Mouse (Mus musculus): ENCODE measurements around the gene Bhlhe40. TPM values are rescaled to one million over a fixed set of nuclear protein-coding genes. Genes with fewer than 3 reads are reported as not detected.

Gene Bhlhe40
- total RNA-seq (2021): 100 to 1,000 TPM in 1 of 2 experiments, 10 to 100 TPM in 1; 78.2 to 102 TPM

GRCm38 (mm10) chr6:108660206-108660877 lies at the start of gene Bhlhe40:
TSS of gene Bhlhe40 (plus strand) at chr6:108660629.
- peak; percentile 87 to 95 for DNase-seq (ENCODE audit: low spot score in 2 of 2)
- intact Hi-C loops (cut with DNase I): loop anchor here (1.0 to 2.0 kb wide), 6 partner anchors 49 to 206 kb away; no protein-coding TSS in a partner anchor

GRCm38 (mm10) chr6:108611663-108612062 lies 48.8 kb upstream of the Bhlhe40 start:
- DNase-seq (ENCODE audit: low spot score in 2 of 2): no peak
- intact Hi-C loops (cut with DNase I): loop anchor here (5.0 kb wide), 1 partner anchor 36 kb away; no protein-coding TSS in a partner anchor

GRCm38 (mm10) chr6:108618025-108618424 lies 42.4 kb upstream of the Bhlhe40 start:
- no peak for DNase-seq (ENCODE audit: low spot score in 2 of 2)
- intact Hi-C loops (cut with DNase I): no loop called here

GRCm38 (mm10) chr6:108623028-108623565 lies 37.3 kb upstream of the Bhlhe40 start:
- no peak for DNase-seq (ENCODE audit: low spot score in 2 of 2)
- intact Hi-C loops (cut with DNase I): no loop called here

- DNase-seq (ENCODE audit: low spot score in 2 of 2): no peak
- intact Hi-C loops (cut with DNase I): no loop called here
Observed at GRCm38 (mm10) chr6:108624915-108625314, 35.5 kb upstream of the Bhlhe40 start.

GRCm38 (mm10) chr6:108630701-108631100 lies 29.7 kb upstream of the Bhlhe40 start:
- DNase-seq (ENCODE audit: low spot score in 2 of 2): no peak
- intact Hi-C loops (cut with DNase I): no loop called here

GRCm38 (mm10) chr6:108638157-108638833 lies 22.1 kb upstream of the Bhlhe40 start:
- intact Hi-C loops (cut with DNase I): no loop called here
- DNase-seq (ENCODE audit: low spot score in 2 of 2): no peak

- no peak for DNase-seq (ENCODE audit: low spot score in 2 of 2)
- intact Hi-C loops (cut with DNase I): no loop called here
Observed at GRCm38 (mm10) chr6:108642020-108642419, 18.4 kb upstream of the Bhlhe40 start.

GRCm38 (mm10) chr6:108643035-108643434 lies 17.4 kb upstream of the Bhlhe40 start:
- intact Hi-C loops (cut with DNase I): no loop called here
- no peak for DNase-seq (ENCODE audit: low spot score in 2 of 2)

GRCm38 (mm10) chr6:108644311-108644710 lies 16.1 kb upstream of the Bhlhe40 start:
- intact Hi-C loops (cut with DNase I): no loop called here
- no peak for DNase-seq (ENCODE audit: low spot score in 2 of 2)

GRCm38 (mm10) chr6:108647094-108647493 lies 13.3 kb upstream of the Bhlhe40 start:
- intact Hi-C loops (cut with DNase I): loop anchor here (5.0 kb wide), 1 partner anchor 35 kb away; no protein-coding TSS in a partner anchor
- no peak for DNase-seq (ENCODE audit: low spot score in 2 of 2)

- DNase-seq (ENCODE audit: low spot score in 2 of 2): no peak
- intact Hi-C loops (cut with DNase I): loop anchor here (5.0 kb wide), 1 partner anchor 36 kb away; no protein-coding TSS in a partner anchor
Observed at GRCm38 (mm10) chr6:108648072-108648471, 12.4 kb upstream of the Bhlhe40 start.

- intact Hi-C loops (cut with DNase I): no loop called here
- peak in 1 of 2 experiments; percentile 11 for DNase-seq (ENCODE audit: low spot score in 2 of 2)
Observed at GRCm38 (mm10) chr6:108655861-108656260, 4.6 kb upstream of the Bhlhe40 start.

GRCm38 (mm10) chr6:108658051-108658415 lies 2.4 kb upstream of the Bhlhe40 start:
- no peak for DNase-seq (ENCODE audit: low spot score in 2 of 2)
- intact Hi-C loops (cut with DNase I): no loop called here

- intact Hi-C loops (cut with DNase I): loop anchor here (1.0 kb wide), 3 partner anchors 10 to 232 kb away; no protein-coding TSS in a partner anchor
- DNase-seq (ENCODE audit: low spot score in 2 of 2): peak in 1 of 2 experiments; percentile 36
Observed at GRCm38 (mm10) chr6:108658416-108659201, 1.8 kb upstream of the Bhlhe40 start.

GRCm38 (mm10) chr6:108659221-108659725 lies 1.2 kb upstream of the Bhlhe40 start:
- DNase-seq (ENCODE audit: low spot score in 2 of 2): peak; percentile 94 to 97
- intact Hi-C loops (cut with DNase I): loop anchor here (1.0 kb wide), 3 partner anchors 9 to 233 kb away; no protein-coding TSS in a partner anchor

GRCm38 (mm10) chr6:108659726-108660205 lies 663 bp upstream of the Bhlhe40 start:
- intact Hi-C loops (cut with DNase I): loop anchor here (1.0 to 2.0 kb wide), 9 partner anchors 9 to 233 kb away; no protein-coding TSS in a partner anchor
- peak; percentile 83 to 97 for DNase-seq (ENCODE audit: low spot score in 2 of 2)

GRCm38 (mm10) chr6:108660878-108661389 lies 505 bp downstream of the Bhlhe40 start:
- no peak for DNase-seq (ENCODE audit: low spot score in 2 of 2)
- intact Hi-C loops (cut with DNase I): loop anchor here (1.0 to 2.0 kb wide), 6 partner anchors 48 to 207 kb away; no protein-coding TSS in a partner anchor

- intact Hi-C loops (cut with DNase I): loop anchor here (2.0 kb wide), 1 partner anchor 75 kb away; no protein-coding TSS in a partner anchor
- peak; percentile 93 to 94 for DNase-seq (ENCODE audit: low spot score in 2 of 2)
Observed at GRCm38 (mm10) chr6:108661412-108661811, 983 bp downstream of the Bhlhe40 start.
